Mouse (Mus musculus): Measurements from ENCODE around the gene 1810037I17Rik. TPM values are rescaled to one million over a fixed set of nuclear protein-coding genes. Genes with fewer than 3 reads are reported as not detected.
"Not testable (repeated sequence)": the region's sequence is repeated elsewhere in the genome, so short reads cannot be mapped to it uniquely, and the experiment has no call there.

Gene 1810037I17Rik
- total RNA-seq, 2 experiments from 2014 or later = 58.1 to 67.2 TPM

DNA sequence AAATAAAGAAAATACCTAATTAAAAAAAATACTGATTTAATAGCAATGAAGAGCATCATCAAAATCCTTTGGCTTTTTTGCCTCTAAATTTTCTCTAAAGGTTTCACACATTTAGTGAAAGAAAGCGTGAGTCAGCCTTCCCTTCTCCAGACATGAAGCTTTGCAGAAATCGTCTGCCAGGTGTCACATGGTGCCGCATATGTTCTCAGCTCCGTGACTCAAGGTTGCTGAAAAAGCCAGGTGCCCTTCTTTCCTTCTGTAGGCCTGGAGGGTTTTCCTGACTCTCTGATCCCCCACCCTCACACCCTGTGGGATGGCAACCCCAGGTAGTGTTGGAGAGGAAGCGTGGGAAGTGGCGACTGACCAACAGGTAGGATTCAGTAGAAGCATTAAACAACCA lies 5.7 kb downstream of the 1810037I17Rik start:
- DNase-seq (ENCODE audit: low spot score in 2 of 2) = no peak

DNA sequence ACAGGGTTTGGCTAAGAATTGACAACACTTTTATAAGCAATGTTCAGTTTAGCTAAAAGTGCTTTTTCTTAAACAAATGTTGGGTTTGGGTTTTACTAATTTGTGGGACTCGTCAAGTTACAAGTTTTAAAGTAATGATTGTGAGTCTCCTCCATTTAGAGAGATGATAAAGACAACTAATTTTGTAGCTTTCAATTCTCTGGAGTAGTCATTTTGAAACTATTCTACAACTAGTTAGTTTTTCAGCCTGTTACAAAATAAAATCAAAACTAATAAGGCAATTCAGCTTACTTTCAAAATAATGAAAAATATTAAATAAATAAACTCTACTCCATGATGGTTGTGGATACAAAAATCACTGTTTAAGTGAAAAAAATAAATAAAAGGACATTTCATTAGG lies 8.5 kb downstream of the 1810037I17Rik start:
- DNase-seq (ENCODE audit: low spot score in 2 of 2) = no peak

DNA sequence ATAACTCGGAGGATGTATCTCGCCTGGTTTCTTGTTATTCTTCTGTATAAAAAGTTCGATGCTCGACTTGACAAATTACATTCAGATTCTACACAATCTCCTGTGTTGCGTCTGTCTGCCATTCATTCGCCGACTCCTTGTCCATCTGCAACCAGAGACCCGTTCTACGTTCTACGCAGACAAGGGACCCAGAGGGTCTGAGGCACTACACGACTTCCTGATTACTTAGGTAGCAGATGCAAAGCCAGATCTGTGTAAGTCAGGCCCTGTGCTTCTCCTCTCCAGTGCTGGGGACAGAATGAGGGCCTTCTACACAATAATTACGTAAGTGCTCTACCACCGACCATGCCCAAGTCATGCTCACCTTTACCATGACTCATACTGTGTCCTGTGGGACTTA lies 13.2 kb downstream of the 1810037I17Rik start:
- not testable (repeated sequence) for DNase-seq (ENCODE audit: low spot score in 2 of 2)

DNA sequence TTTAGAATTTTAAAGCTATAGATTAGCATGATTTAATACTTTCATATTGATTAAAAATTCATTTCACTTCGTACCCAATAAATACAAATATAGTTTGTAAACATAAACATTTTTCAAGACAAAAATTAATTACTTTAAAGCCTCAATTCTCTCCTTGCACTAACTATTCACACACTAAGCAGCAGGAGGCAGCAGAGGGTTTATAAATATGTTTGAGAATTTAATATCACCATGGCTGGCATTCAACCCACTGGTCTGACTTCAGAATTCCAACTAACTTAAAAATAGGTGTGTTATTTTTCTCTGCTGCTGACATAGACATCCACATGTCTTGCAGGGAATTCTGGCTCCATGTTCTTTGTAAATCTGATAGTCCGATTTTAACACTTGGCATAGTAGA lies 15.2 kb downstream of the 1810037I17Rik start:
- DNase-seq (ENCODE audit: low spot score in 2 of 2) = no peak

DNA sequence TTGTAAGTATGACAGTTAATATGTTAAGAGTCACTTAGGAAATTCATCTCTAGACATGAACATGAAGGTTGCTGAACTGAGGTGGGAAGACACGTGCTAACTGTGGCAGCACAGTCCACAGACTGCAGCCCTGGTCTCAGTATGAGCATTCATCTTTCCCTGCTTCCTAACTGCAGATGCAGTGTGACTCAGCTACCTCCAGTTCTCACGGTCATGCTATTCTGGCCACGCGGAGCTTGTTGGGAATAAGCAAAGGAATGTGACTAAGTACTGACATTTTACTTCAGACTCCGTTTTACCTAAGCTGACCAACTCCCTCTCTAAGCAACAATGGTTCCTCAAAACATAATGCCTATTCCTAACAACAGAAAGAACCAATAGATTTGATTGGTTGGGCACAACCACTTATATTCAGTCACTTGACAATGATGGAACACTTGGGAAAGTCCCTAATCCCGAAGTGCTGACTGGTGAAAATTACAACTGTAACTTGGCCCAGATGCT lies 19.4 kb downstream of the 1810037I17Rik start:
- DNase-seq (ENCODE audit: low spot score in 2 of 2) = no peak

DNA sequence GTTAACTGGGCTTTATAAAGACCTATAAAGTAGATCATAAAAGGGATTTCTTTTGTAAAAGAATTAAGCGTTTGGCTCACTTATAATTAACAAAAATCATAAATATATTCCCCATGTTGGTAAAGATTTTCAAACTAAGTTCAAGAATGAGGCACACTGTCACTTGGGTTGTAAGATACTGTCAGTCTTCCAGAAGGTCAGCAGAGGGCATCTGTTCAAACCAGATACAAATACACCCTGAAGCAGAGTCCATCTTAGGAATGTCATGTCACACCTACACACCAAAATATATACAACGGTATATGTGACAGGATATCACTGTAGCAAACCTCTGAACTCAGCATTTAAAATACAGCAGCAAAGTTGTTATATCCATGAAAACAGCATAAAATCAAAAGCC lies 26.1 kb downstream of the 1810037I17Rik start:
- DNase-seq (ENCODE audit: low spot score in 2 of 2) = no peak

DNA sequence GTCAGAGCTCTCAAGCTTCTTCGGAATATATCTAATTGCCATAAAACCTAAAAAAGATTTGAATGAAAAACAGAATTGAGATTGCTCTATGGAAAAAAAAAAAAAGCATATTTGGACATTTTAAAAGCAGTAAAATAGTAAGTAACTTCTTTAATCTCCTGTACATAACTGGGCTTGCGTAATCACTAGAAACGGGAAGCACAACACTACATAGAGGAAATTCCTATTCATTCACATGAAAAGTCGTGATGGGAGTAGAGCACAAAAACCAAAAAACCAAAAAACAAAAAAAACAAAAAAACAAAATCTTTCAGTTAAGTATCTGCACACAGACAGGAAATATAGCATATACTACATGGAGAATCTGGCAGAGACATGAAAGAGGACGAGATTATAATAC lies 40.3 kb downstream of the 1810037I17Rik start:
- DNase-seq (ENCODE audit: low spot score in 2 of 2) = no peak

DNA sequence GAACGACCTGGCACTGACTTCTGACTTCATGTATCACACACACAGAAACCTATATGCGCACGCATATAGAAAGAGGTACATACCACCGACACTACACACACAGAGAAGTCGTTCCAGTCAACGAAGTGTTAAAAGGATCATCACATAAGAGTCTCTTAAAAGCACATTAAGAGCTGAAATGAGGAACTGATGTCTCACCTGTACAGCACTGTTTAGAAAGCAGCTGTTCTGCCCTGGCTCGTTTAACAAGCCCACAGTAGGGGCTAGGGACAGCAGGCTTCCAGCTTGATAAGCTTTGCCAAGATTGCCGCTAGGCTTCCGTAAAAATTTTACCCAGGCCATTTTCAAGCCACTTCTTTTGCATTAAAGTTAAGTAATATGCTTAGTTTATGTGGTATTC lies 44.4 kb downstream of the 1810037I17Rik start:
- DNase-seq (ENCODE audit: low spot score in 2 of 2) = no peak

DNA sequence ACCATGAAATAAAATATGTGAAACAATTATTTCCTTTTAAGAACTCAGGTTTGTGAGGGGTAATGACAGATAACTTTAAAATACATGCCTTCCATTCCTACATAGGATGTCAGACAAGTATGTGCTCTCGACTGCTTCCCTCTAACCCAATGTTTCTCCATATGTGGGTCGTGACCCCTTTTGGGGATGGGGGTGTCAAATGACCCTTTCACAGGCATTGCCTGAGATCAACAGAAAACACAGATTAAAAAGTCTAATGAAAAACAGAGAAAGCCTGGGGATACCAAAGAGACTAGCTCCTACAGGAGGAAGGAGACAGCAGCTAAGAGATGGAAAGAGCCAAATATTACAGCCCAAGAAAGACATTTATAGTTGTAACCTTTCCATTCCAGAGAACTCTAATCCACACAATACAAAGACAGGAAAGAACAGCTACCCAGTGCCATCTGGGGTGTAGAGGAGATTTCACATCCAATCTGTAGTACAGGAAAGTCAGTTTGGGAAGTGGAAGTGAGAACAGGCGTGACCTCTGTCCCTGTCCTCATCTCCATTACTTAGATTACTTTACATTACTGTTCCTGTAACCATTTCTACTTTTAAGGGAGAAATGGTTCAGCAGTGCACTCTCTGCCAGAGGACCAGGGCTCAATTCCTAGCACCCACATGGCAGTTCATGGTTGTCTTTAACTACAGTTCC lies 48.3 kb downstream of the 1810037I17Rik start:
- no peak for DNase-seq (ENCODE audit: low spot score in 2 of 2)

DNA sequence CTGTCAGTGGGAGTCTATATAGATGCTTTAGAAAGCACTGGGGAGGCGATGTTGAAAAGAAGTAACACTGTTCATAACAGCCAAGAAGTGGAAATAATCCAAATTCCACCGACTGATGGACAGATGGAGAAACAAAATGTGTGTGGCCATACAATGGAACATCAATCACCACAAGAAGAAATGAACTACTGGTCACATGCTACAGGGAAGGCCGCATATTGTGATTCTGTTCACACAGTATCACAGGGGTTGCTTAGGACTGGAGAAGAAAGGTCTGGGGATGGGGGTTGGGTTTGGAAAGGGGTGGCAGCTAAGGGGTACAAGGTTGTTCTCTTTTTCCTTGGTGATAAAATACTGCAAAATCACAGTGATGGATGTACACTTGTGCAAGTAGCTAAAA lies 50.8 kb downstream of the 1810037I17Rik start:
- no peak for DNase-seq (ENCODE audit: low spot score in 2 of 2)

DNA sequence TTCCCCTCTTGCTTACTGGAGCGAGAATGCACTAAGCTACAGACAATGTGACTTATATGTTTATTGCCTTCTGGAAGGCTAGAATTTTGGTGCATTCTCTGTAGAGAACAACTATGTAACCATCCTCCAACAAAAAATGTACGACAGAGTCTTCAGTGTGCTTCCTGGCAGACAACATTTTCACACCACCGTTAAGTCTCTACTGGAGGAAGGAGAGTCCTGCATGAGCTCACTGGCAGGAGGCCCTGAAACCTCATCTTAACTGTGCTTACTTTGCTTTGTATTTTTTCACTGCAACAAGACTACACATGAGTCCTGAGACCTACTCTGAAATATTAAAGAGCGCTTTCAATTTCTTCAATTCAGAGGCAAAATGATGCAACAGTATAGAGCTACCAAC lies 51.4 kb downstream of the 1810037I17Rik start:
- no peak for DNase-seq (ENCODE audit: low spot score in 2 of 2)

Other genes with a start within 250 kb of the 1810037I17Rik start
- 10 to 100 TPM; 30.7 to 31.2 TPM for gene Pde5a, start 195.3 kb upstream of the 1810037I17Rik start, total RNA-seq (2021)
- gene Fabp2, start 29.1 kb upstream of the 1810037I17Rik start, total RNA-seq (2021) = 1 to 10 TPM in 1 of 2 experiments, not detected in 1; 6.1 TPM
- not detected for gene Gm10959, start 4.8 kb upstream of the 1810037I17Rik start, total RNA-seq (2021)
- 10 to 100 TPM; 28.8 to 34.1 TPM for gene Usp53, start 60.3 kb downstream of the 1810037I17Rik start, total RNA-seq (2021)
- 10 to 100 TPM in 1 of 2 experiments, 1 to 10 TPM in 1; 6.6 to 19.0 TPM for gene Myoz2, start 110.8 kb downstream of the 1810037I17Rik start, total RNA-seq (2021)